ENCODE assay signal across 18 mouse cellular contexts in the genomic region with DNA sequence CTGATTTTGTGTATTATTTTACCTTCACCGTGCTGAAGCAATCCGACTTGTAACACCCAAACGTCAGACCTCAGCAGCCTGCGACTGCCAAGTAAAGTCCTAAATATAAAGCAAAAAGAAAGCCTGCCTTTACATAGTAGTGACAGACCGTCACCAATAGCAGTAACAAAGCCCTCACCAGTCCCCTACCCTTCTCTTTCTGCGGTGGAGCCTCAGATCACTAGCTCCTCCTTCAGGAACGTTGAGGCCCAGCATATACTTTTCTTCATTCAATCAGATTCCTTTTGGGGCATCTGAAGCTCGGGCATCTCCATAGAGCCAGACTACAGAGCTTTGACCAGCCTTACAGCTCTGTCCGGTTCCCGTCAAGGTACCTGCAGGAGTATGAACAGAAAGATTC. TPM values are rescaled to one million over a fixed set of nuclear protein-coding genes. Genes with fewer than 3 reads are reported as not detected.
"Had no signal": no experiment of that assay in that cellular context is flagged by ENCODE, and none has a peak within 500 bp of the region (broad histone marks: within the 10 kb centered on the region; RNA-seq: fewer than 3 reads in every experiment).

No protein-coding gene starts in this region.

- H3K27me3 ChIP-seq: limb, embryonic 13.5 days; neural tube, embryonic 13.5 days had no signal

- H3K4me3 ChIP-seq: limb, embryonic 13.5 days; neural tube, embryonic 13.5 days had no signal

- H3K9ac ChIP-seq: limb, embryonic 13.5 days; liver, embryonic 14.5 days; neural tube, embryonic 13.5 days had no signal

- DNase-seq: kidney, adult 8-10 months; kidney, postnatal 10 days; layer of hippocampus, adult 9-11 months; layer of hippocampus, postnatal 36 days; lung, adult 18-20 months; lung, postnatal 36 days; right cerebral cortex, postnatal 14 days; thymus, adult 18-20 months; thymus, postnatal 14 days had no signal

- H3K4me2 ChIP-seq: limb, embryonic 13.5 days; neural tube, embryonic 13.5 days had no signal

- H3K9me3 ChIP-seq: limb, embryonic 13.5 days; neural tube, embryonic 13.5 days had no signal

- H3K27ac ChIP-seq: limb, embryonic 13.5 days; liver, embryonic 14.5 days; neural tube, embryonic 13.5 days had no signal

- H3K4me1 ChIP-seq: limb, embryonic 13.5 days; neural tube, embryonic 13.5 days had no signal

- ATAC-seq: midbrain, embryonic 16.5 days had no signal

- H3K36me3 ChIP-seq: limb, embryonic 13.5 days; neural tube, embryonic 13.5 days had no signal

RNA-seq across cellular contexts. Expression of a gene that starts 58.2 kb away (rescaled TPM):
- total RNA-seq: layer of hippocampus, postnatal 36 days; left cerebral cortex, postnatal 36 days; liver, adult 2 months; megakaryocyte progenitor cell, adult 5-6 weeks had no signal
- polyA plus RNA-seq: limb, embryonic 13.5 days; lung, embryonic 16.5 days; midbrain, embryonic 16.5 days; neural tube, embryonic 13.5 days; spleen, adult 2 months had no signal
